Mouse (Mus musculus) brain, embryonic 14.5 days (tissue): ENCODE results near the gene Cass4.

ENCODE experiments used
- CTCF ChIP-seq: fragments of 200-500 bp; IDR thresholded peaks from 2 replicates; pipeline ENCODE4 v1.5.1; 2012; ENCODE audit warnings: inconsistent platforms, mild to moderate bottlenecking, moderate library complexity, borderline replicate concordance; ENCODE audit not compliant: insufficient read depth, insufficient read length; ENCODE audit errors: extremely low read depth
- POLR2A ChIP-seq: fragments of 200-500 bp; IDR thresholded peaks from 2 replicates; pipeline ENCODE4 v1.6.1; 2012; ENCODE audit warnings: mild to moderate bottlenecking, inconsistent platforms, borderline replicate concordance; ENCODE audit not compliant: poor library complexity, insufficient read depth, insufficient read length, severe bottlenecking; ENCODE audit errors: extremely low read depth

DNA sequence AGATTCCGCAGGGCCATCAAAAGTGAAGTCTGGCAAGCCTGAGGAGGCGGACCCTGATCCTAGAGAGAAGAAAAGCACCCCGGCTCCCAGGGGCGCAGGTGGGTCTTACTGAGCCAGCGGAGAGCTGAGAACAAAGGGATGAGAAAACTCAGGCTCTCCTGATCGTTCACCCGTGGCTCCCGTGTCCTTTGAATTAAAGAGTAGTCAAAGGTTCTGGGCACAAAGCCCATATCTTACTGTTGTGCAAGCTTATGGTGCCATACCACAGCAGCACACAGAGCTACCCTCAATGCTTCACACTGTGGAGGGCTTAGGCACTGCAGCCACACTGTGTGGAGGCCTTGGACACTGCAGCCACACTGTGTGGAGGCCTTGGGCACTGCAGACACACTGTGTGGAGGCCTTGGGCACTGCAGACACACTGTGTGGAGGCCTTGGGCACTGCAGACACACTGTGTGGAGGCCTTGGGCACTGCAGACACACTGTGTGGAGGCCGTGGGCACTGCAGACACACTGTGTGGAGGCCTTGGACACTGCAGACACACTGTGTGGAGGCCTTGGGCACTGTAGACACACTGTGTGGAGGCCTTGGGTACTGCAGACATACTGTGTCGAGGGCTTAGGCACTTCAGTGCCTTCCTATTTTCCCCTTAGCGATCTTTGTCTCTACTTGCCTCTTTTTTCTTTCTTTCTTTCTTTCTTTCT is 73.0 kb downstream of the Cass4 start:
- TF ChIP-seq CTCF (no peak), POLR2A (no peak)
